8 mouse cellular contexts compared by ENCODE assay signal in the genomic region with DNA sequence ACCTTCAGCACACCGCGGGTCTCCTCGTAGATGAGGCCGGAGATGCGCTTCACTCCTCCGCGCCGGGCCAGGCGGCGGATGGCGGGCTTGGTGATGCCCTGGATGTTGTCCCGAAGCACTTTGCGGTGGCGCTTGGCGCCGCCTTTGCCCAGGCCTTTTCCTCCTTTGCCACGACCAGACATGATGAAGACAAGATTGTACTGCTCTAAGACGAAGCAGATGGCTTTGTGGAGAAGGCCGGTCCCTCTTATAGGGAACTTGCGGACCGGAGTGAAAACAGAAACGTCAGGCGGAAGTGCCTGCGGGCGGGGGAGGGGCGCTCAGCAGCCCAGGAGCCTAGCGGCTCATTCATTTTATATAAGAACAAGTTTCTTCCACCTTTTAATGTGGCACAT. TPM values are rescaled to one million over a fixed set of nuclear protein-coding genes. Genes with fewer than 3 reads are reported as not detected.
DNase-seq lines count a peak whose midpoint lies in the region; ATAC-seq and TF ChIP-seq lines count a peak whose summit lies in the region.
"Not testable (repeated sequence)": the region's sequence is repeated elsewhere in the genome, so short reads cannot be mapped to it uniquely, and the experiment has no call there.

A gene (minus strand): TSS at position 221 of the 395 bp plus-strand sequence.

- H3K9ac ChIP-seq in hindbrain, embryonic 13.5 days: peak within 1 kb of the TSS; percentile 64

- not testable (repeated sequence) for H3K9me3 ChIP-seq in hindbrain, embryonic 13.5 days

- not testable (repeated sequence) for DNase-seq in Patski (ENCODE audit: low read depth, low spot score)
- peak; percentile 98 for DNase-seq in cerebellum, postnatal 25 days
- DNase-seq in frontal cortex, postnatal 25 days (ENCODE audit: low spot score in 2 of 2): peak; percentile 99
- DNase-seq in layer of hippocampus, postnatal 14 days (ENCODE audit: low spot score in 2 of 2): peak; percentile 97
- DNase-seq in lung, postnatal 10 days: peak; percentile 96
- peak; percentile 98 for DNase-seq in ovary, postnatal 14 days (ENCODE audit: low spot score)
- DNase-seq in thymus, postnatal 10 days (ENCODE audit: low spot score in 2 of 2): peak; percentile 96 to 99

- 0% methylated on average over 24 of the region's 27 CpGs for WGBS in hindbrain, embryonic 13.5 days

- peak within 1 kb of the TSS; percentile 65 for H3K4me2 ChIP-seq in hindbrain, embryonic 13.5 days

- TF ChIP-seq CTCF in Patski (IDR thresholded peaks at IDR 0.05): not testable (repeated sequence)

- H3K27me3 ChIP-seq in Patski; hindbrain, embryonic 13.5 days: not testable (repeated sequence)

- in situ Hi-C loops in Patski (cut with MboI; ENCODE audit: low pct_unique_long_range_greater_than_20kb): loop anchor here (5.0 to 25.0 kb wide), 4 partner anchors 329 to 1491 kb away; a partner anchor contains a TSS

- CTCF ChIA-PET in Patski (lab: Charles Lee): not testable (repeated sequence)

- POLR2A ChIA-PET in Patski (lab: Charles Lee): not testable (repeated sequence)

- H3K4me1 ChIP-seq in hindbrain, embryonic 13.5 days (replicated peaks): peaks cover 28% of the 10 kb centered on the region

- peak; percentile 49 for ATAC-seq in Patski
- peak; percentile 43 for ATAC-seq in hindbrain, embryonic 13.5 days (ENCODE audit: low FRiP score)

- not testable (repeated sequence) for H3K36me3 ChIP-seq in hindbrain, embryonic 13.5 days

- peak within 1 kb of the TSS; percentile 40 for H3K4me3 ChIP-seq in hindbrain, embryonic 13.5 days

- H3K27ac ChIP-seq in hindbrain, embryonic 13.5 days: peak within 1 kb of the TSS; percentile 85

RNA-seq across cellular contexts. Expression of the gene that starts here (rescaled TPM):
- polyA plus RNA-seq in Patski (2021): 10.2 TPM
- 12.2 and 12.9 TPM in 2 replicates for polyA plus RNA-seq in hindbrain, embryonic 13.5 days (2015; fragmentation: Nextera tagmentation; extraction: Ambion mirVana)
- 10 to 100 TPM; 42.3 to 60.3 TPM for total RNA-seq in layer of hippocampus, postnatal 14 days (2021)
